Mouse (Mus musculus) heart, adult 11 months (tissue): ENCODE data around the gene Plaur.

Source experiments
- DNase-seq: peaks from one replicate; pipeline ENCODE4 v3.0.0; 2022

Gene Plaur

DNA sequence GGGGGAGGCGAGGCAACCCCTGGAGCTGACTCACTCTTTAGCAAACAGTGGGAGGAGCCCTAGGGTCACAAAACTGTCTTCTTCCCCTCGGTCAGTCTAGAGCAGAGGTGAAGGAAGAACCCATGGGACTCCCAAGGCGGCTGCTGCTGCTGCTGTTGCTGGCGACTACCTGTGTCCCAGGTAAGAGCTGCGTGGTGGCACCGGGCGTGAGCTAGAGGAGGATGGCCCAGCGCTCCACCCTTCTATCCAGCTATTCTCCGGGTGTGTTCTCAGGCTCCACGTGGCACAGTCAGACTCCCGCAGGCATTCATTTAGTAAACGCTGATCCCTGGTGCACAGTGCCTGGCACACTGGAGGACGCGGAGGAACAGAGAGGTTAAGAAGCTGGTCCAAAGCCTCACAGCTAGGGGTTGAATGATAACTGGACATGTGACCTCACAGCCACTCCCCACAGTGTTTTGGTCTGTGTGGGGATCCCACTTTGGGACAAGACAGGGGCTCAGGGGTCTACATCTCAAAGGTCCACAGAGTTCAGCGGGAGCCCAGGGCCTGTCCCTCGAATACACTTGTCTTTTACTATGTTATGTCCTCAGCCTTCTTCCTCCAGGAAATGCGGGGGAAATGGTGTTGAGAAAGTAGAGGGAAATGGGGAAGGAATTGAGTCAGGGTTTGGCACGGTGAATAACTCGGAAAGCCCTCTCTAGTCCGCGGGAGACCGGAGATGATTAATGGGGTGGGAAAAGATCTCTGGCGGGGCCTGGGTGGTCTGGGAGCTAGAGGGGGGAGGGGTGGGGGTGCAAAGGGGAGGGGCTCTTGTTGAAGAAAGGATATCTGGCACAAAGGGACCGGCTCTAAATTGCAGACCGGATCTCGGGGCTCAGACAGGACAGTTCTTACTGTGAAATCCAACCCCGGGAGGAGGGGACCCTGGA lies at the start of gene Plaur:
Gene Plaur, plus strand, starts transcription at position 97 of the 932 bp plus-strand sequence.
- peak; percentile 98 for DNase-seq

DNA sequence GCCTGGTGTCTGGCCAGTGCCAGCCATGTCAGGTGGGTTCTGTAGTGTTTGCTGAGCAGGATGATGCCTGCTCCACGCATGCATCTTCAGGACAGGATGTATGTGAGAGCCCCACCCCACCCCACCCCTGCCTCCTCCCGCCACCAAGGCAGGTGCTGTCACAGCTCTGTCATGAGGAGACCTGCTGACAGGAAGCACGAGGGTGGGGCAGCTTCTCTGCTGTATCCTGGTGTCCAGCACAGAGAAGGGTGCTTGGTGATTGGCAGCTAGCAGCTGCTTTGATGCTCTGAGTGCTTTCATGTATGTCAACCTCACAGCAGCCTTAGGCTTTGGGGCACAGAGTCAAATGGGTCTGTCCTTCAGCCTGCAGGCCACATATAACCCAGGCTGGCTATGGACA lies 48.7 kb upstream of the Plaur start:
- peak; percentile 91 for DNase-seq

- peak; percentile 91 for DNase-seq
Measured at GRCm38 (mm10) chr7:24415261-24415660, 47.0 kb upstream of the Plaur start.

- no peak for DNase-seq
Measured at GRCm38 (mm10) chr7:24419579-24419978, 42.7 kb upstream of the Plaur start.

- DNase-seq = no peak
Measured at GRCm38 (mm10) chr7:24421648-24422047, 40.6 kb upstream of the Plaur start.

DNA sequence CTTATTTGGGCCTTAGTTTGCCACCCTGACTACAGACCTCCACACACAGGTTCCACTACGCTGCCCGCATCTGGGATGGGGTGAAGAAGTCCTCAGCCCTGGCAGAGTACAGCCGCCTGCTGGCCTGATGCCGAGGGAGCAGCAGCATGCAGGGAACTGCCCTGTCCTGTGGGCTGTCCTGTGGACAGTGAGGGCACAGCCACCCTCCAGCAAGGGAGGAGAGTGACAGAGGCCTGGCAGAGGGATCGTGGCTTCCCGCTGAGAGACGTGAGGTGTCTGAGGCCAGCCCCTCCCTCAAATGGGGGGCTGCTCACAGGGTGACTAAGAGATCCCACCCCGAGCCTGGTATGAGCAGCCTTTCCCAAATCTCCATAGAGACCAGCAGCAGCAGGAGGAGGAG lies 40.0 kb upstream of the Plaur start:
- no peak for DNase-seq

DNA sequence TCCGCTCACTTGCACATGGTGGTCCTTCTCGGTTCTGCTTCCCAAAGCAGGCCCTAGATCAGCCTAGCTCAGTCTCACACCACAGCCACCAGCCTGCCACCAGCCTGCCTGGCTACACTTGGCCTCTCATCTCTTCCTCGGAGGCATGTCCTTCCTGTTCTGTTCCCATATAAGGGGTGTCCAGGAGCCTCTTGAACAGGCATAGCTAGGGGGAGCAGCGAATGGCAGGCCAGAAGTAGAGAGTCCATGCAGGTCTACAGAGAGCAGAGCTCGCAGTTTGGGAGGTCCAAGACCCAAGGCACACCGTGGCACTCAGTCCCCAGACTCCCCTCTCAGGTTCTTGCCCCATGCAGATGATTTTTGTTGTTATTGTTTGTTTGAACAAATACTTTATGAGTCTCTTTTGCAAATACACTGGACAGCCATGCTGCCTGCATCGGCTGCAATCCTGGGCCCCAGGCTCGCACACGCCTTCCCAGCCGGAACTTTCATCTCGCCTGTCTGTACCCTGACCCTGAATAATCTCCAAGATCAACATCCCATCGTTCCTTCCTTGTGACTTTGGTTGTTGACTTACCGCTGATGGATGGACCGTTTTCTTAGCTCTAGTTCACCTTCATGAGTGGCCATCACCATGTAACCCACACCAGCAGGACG lies 39.0 kb upstream of the Plaur start:
- no peak for DNase-seq

GRCm38 (mm10) chr7:24423956-24424732 lies 38.1 kb upstream of the Plaur start:
- DNase-seq = peak; percentile 94

- DNase-seq = no peak
Measured at GRCm38 (mm10) chr7:24425919-24426318, 36.4 kb upstream of the Plaur start.

DNA sequence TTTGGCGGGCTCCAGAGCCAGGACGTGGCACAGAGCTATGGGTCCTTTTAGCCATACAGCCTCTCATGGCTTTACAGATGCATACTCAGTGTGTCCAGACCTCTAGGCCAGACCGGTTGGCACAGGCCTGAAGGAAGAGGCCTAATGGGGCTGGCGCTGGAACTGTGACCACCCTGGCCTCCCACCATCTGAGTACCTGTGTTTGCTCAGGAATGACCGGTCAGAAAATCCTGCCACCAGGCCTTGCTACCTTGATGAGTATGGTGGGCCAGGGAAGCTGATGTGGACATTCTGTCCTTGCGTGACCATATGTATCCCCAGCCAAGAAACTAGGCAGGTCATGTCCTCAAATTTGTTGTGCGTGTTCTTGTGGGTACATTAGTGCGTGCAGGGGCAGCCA lies 35.1 kb upstream of the Plaur start:
- no peak for DNase-seq

GRCm38 (mm10) chr7:24428725-24429124 lies 33.6 kb upstream of the Plaur start:
- DNase-seq = no peak

DNA sequence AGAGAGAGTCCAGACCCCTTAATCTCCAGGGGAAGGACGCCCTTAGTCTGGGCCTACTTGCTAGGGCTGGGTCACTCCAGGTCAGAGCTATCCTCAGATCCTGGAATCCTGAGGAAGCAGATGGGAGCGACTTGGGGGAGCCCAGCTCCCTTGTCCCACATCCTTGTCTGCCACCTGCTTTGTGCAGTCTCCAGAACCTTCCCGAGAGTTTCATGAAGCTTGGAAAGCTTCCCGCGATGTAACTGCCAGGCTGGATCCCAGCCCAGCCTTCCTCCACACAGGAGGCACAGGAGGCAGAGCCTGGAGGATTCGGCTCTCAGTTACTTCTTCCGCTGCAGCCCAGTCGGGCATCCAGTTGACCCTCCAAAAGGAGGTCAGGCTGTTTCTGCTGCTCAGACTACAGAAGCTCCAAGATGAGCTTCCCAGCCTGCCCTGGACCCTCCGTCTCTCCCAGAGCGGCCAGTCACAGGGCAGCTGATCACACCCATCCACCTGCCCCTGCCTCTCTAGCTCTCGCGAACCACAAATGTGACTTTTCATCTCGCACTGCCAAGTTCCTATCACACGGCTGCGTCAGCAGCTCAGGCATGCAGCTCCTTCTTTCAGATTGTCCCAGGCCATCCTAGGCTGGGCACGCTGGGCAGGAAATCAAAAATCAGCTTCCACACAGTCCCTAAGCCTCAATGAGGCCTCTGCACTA lies 32.7 kb upstream of the Plaur start:
- peak; percentile 95 for DNase-seq

GRCm38 (mm10) chr7:24430551-24431345 lies 31.5 kb upstream of the Plaur start:
- no peak for DNase-seq

GRCm38 (mm10) chr7:24431713-24432112 lies 30.6 kb upstream of the Plaur start:
- no peak for DNase-seq

- DNase-seq = no peak
Measured at GRCm38 (mm10) chr7:24435305-24435704, 27.0 kb upstream of the Plaur start.

DNA sequence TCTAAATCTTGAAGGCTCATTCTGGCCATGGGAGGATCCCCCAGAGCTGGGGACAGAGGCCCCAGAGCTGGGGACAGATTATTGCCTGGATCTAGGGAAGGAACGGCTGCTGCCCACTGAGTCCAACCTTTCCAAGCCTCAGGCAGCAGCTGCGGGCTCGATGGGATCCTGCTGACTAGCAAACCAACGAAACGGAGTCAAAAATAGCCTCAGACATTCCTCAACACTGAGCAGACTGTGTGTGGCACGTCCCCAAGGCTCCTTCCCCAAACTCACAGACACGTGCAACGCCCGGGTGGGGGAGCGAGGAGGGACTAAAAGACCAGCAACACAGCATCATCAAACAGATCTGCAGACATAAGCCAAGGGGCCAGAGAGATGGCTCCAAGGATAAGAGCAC lies 24.3 kb upstream of the Plaur start:
- DNase-seq = peak; percentile 91

GRCm38 (mm10) chr7:24439191-24439590 lies 23.1 kb upstream of the Plaur start:
- no peak for DNase-seq

DNA sequence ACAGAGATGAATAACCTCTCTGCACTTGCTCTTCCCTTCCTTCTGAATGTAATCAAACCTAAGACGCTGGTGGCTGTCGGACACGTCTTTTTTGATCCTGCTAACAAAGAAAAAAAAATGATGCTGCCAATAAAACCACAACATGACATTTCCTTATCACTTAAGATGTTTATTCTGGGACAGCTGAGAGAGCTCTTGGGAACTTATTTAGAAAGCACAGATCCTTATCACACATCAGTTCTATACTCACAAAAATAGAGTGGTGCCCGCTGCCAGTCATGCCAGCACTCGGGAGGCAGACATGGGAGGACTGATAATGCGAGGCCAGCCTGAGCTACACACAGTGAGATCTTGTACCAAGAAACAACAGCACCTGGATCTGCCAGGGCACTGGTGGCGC lies 22.4 kb upstream of the Plaur start:
- DNase-seq = no peak

GRCm38 (mm10) chr7:24441785-24442184 lies 20.5 kb upstream of the Plaur start:
- DNase-seq = peak; percentile 97

- DNase-seq = no peak
Measured at GRCm38 (mm10) chr7:24442313-24442712, 20.0 kb upstream of the Plaur start.

GRCm38 (mm10) chr7:24445266-24445926 lies 16.9 kb upstream of the Plaur start:
- peak; percentile 95 for DNase-seq
